Comparison of ENCODE assay signal across 8 mouse cellular contexts in the genomic region with DNA sequence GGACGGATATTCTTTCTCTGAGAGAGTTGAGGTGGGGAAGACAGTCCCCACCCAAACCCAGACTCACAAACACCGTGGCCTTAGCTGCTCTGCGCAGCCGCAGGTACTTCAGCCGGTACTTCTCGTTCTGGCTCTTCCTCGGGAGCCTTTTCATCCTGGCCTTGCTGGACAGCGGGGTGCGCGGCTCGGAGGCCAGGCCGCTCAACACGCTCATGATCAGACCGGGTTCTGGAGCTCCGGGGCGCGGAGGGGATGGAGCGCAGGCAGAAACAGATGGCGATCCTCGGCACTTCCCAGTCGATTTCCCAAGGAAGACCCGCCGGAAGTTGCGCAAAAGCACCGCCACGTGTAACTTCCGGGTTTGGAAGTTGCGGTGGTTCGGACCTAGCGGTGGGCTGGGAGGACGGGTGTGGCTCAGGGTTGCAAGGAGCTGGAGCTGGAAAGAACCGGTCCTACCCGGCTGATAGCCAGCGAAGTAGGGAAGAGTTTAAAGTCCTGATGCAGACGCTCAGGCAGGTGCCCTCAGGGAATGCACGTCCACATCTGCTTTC. TPM values are rescaled to one million over a fixed set of nuclear protein-coding genes. Genes with fewer than 3 reads are reported as not detected.
DNase-seq lines count a peak whose midpoint lies in the region; ATAC-seq and TF ChIP-seq lines count a peak whose summit lies in the region.

A gene (minus strand): TSS at position 382 of the 551 bp plus-strand sequence.

- DNase-seq in c-Kit-positive CD71-negative TER-119-negative erythroid progenitor cells, embryonic 14.5 days (ENCODE audit: low read depth): peak; percentile 59
- DNase-seq in forebrain, embryonic 10.5 days (ENCODE audit: extremely low spot score, low spot score): peak; percentile 89
- DNase-seq in kidney, postnatal 25 days: peak; percentile 89 to 94
- peak; percentile 72 to 80 (median 74) for DNase-seq in liver, embryonic 14.5 days (ENCODE audit: low read depth in 3 of 3, low spot score in 3 of 3)
- DNase-seq in neural tube, embryonic 11.5 days (ENCODE audit: low spot score): peak; percentile 88
- DNase-seq in stomach, postnatal 0 days (ENCODE audit: low spot score): peak; percentile 95

- H3K9me3 ChIP-seq in forebrain, embryonic 10.5 days: no peaks in the 10 kb centered on the region
- H3K9me3 ChIP-seq in heart, embryonic 15.5 days (replicated peaks): no peaks in the 10 kb centered on the region
- no peaks in the 10 kb centered on the region for H3K9me3 ChIP-seq in liver, embryonic 14.5 days (ENCODE audit: control insufficient read depth, low read length)
- H3K9me3 ChIP-seq in neural tube, embryonic 11.5 days (ENCODE audit: control insufficient read depth, low read length): no peaks in the 10 kb centered on the region
- H3K9me3 ChIP-seq in stomach, postnatal 0 days (ENCODE audit: control insufficient read depth, low read length): no peaks in the 10 kb centered on the region

- under 1% methylated on average over 36 of the region's 36 CpGs for WGBS in forebrain, embryonic 10.5 days
- WGBS in heart, embryonic 15.5 days: under 1% methylated on average over 36 of the region's 36 CpGs
- under 1% methylated on average over 36 of the region's 36 CpGs for WGBS in liver, embryonic 14.5 days (ENCODE audit: insufficient replicate concordance)
- WGBS in neural tube, embryonic 11.5 days: under 1% methylated on average over 36 of the region's 36 CpGs
- under 1% methylated on average over 36 of the region's 36 CpGs for WGBS in stomach, postnatal 0 days

- peaks cover 26% of the 10 kb centered on the region for H3K36me3 ChIP-seq in forebrain, embryonic 10.5 days (replicated peaks)
- H3K36me3 ChIP-seq in heart, embryonic 15.5 days: peaks cover 24% of the 10 kb centered on the region
- peaks cover 19% of the 10 kb centered on the region for H3K36me3 ChIP-seq in liver, embryonic 14.5 days (replicated peaks; ENCODE audit: control insufficient read depth, insufficient read depth, low read depth)
- peaks cover 3% of the 10 kb centered on the region; the same call in 1 of the 2 replicates for H3K36me3 ChIP-seq in neural tube, embryonic 11.5 days (ENCODE audit: control insufficient read depth, insufficient read depth, low read length)
- peaks cover 14% of the 10 kb centered on the region for H3K36me3 ChIP-seq in stomach, postnatal 0 days (ENCODE audit: control insufficient read depth, insufficient read depth, low read length)

- peak; percentile 63 for TF ChIP-seq EP300 in liver, embryonic 14.5 days (IDR thresholded peaks at IDR 0.05; ENCODE audit: low read depth)
- peak; percentile 48 for TF ChIP-seq EP300 in stomach, postnatal 0 days (optimal IDR thresholded peaks at IDR 0.05)

- H3K9ac ChIP-seq in heart, embryonic 15.5 days: peak within 1 kb of the TSS; percentile 81
- peak within 1 kb of the TSS; percentile 87 for H3K9ac ChIP-seq in liver, embryonic 14.5 days (replicated peaks)
- H3K9ac ChIP-seq in neural tube, embryonic 11.5 days (ENCODE audit: low read length): peak within 1 kb of the TSS; percentile 86
- H3K9ac ChIP-seq in stomach, postnatal 0 days (ENCODE audit: low read length): peak within 1 kb of the TSS; percentile 83

- TF ChIP-seq CTCF in liver, embryonic 14.5 days (IDR thresholded peaks at IDR 0.05; ENCODE audit: low read depth): no peak
- peak; percentile 22; the same call in 1 of the 2 replicates for TF ChIP-seq CTCF in stomach, postnatal 0 days (IDR thresholded peaks at IDR 0.05; ENCODE audit: low read depth)

- ATAC-seq in CD4-positive, CD25-positive, alpha-beta regulatory T cell, adult 4 months: peak; percentile 56
- peak; percentile 86 for ATAC-seq in heart, embryonic 15.5 days (replicated peaks; ENCODE audit: insufficient number of reproducible peaks, insufficient read depth, low FRiP score, low read depth)
- peak; percentile 89 for ATAC-seq in liver, embryonic 14.5 days (ENCODE audit: insufficient read depth)
- ATAC-seq in neural tube, embryonic 11.5 days (ENCODE audit: insufficient read depth, low FRiP score, low TSS enrichment): peak; percentile 90
- peak; percentile 99 for ATAC-seq in stomach, postnatal 0 days (ENCODE audit: low FRiP score, low TSS enrichment)

- peaks cover 19% of the 10 kb centered on the region for H3K4me1 ChIP-seq in forebrain, embryonic 10.5 days
- peaks cover 13% of the 10 kb centered on the region for H3K4me1 ChIP-seq in heart, embryonic 15.5 days (replicated peaks)
- peaks cover 3 to 11% of the 10 kb centered on the region in 2 experiments; a peak in 3 of 4 replicates for H3K4me1 ChIP-seq in liver, embryonic 14.5 days (replicated peaks; ENCODE audit: control insufficient read depth in 2 of 2, insufficient read depth in 2 of 2, low read length in 1 of 2)
- H3K4me1 ChIP-seq in neural tube, embryonic 11.5 days (ENCODE audit: control insufficient read depth, insufficient read depth, low read length): no peaks in the 10 kb centered on the region; the same call in 1 of the 2 replicates
- H3K4me1 ChIP-seq in stomach, postnatal 0 days (replicated peaks; ENCODE audit: control insufficient read depth, insufficient read depth): no peaks in the 10 kb centered on the region

- H3K4me3 ChIP-seq in forebrain, embryonic 10.5 days: peak within 1 kb of the TSS; percentile 77
- peak within 1 kb of the TSS; percentile 90 for H3K4me3 ChIP-seq in heart, embryonic 15.5 days
- peak within 1 kb of the TSS; percentile 81 to 86 for H3K4me3 ChIP-seq in liver, embryonic 14.5 days (ENCODE audit: insufficient read depth in 1 of 2, low read depth in 2 of 2, low read length in 2 of 2)
- peak within 1 kb of the TSS; percentile 67 for H3K4me3 ChIP-seq in neural tube, embryonic 11.5 days (ENCODE audit: low read depth, low read length)
- peak within 1 kb of the TSS; percentile 85 for H3K4me3 ChIP-seq in stomach, postnatal 0 days (ENCODE audit: low read depth, low read length)

- H3K27me3 ChIP-seq in forebrain, embryonic 10.5 days (ENCODE audit: poor library complexity, severe bottlenecking): no peaks in the 10 kb centered on the region
- no peaks in the 10 kb centered on the region for H3K27me3 ChIP-seq in heart, embryonic 15.5 days
- no peaks in the 10 kb centered on the region; the same call in 1 of the 2 replicates for H3K27me3 ChIP-seq in liver, embryonic 14.5 days (ENCODE audit: control insufficient read depth, insufficient read depth, low read length)
- H3K27me3 ChIP-seq in neural tube, embryonic 11.5 days (ENCODE audit: control insufficient read depth, insufficient read depth, low read length): no peaks in the 10 kb centered on the region
- no peaks in the 10 kb centered on the region for H3K27me3 ChIP-seq in stomach, postnatal 0 days (ENCODE audit: control insufficient read depth, insufficient read depth, low read length)

- H3K27ac ChIP-seq in forebrain, embryonic 10.5 days: peak within 1 kb of the TSS; percentile 92
- peak within 1 kb of the TSS; percentile 92 for H3K27ac ChIP-seq in heart, embryonic 15.5 days
- H3K27ac ChIP-seq in liver, embryonic 14.5 days: peak within 1 kb of the TSS; percentile 38
- peak within 1 kb of the TSS; percentile 34 for H3K27ac ChIP-seq in neural tube, embryonic 11.5 days (ENCODE audit: low read depth, low read length)
- peak within 1 kb of the TSS; percentile 94 for H3K27ac ChIP-seq in stomach, postnatal 0 days (replicated peaks)

- peak within 1 kb of the TSS; percentile 87 for H3K4me2 ChIP-seq in heart, embryonic 15.5 days
- peak within 1 kb of the TSS; percentile 83 for H3K4me2 ChIP-seq in liver, embryonic 14.5 days (ENCODE audit: low read depth)
- peak within 1 kb of the TSS; percentile 78 for H3K4me2 ChIP-seq in neural tube, embryonic 11.5 days (ENCODE audit: low read depth)
- peak within 1 kb of the TSS; percentile 65 for H3K4me2 ChIP-seq in stomach, postnatal 0 days (replicated peaks; ENCODE audit: low read depth)

RNA-seq across cellular contexts. Expression of the gene that starts here (rescaled TPM):
- polyA plus RNA-seq in CD4-positive, CD25-positive, alpha-beta regulatory T cell, adult 4 months (2017; shearing (Covaris generic)): 100 to 1,000 TPM; 201 to 217 TPM
- 125 and 129 TPM in 2 replicates for polyA plus RNA-seq in forebrain, embryonic 10.5 days (2016; fragmentation: Nextera tagmentation; extraction: Ambion mirVana)
- polyA plus RNA-seq in heart, embryonic 15.5 days (2015; fragmentation: Nextera tagmentation; extraction: Ambion mirVana): 94.8 and 102 TPM in 2 replicates
- polyA plus RNA-seq in liver, embryonic 14.5 days (2012; rRNA removed): 15.7 and 23.1 TPM in 2 replicates
- 47.0 and 54.5 TPM in 2 replicates for polyA plus RNA-seq in liver, embryonic 14.5 days (2014; fragmentation: Nextera tagmentation; extraction: Ambion mirVana)
- 135 and 142 TPM in 2 replicates for polyA plus RNA-seq in neural tube, embryonic 11.5 days (2014; fragmentation: Nextera tagmentation; extraction: Ambion mirVana)
- 171 and 180 TPM in 2 replicates for polyA plus RNA-seq in stomach, postnatal 0 days (2015; fragmentation: Nextera tagmentation; extraction: Ambion mirVana)

Comparison
In these comparisons a context has a peak if more than half of its experiments do, and no peak if none do; other contexts are left out.
1. Peak in every context shown above with its lines: DNase-seq, ATAC-seq, H3K4me3 ChIP-seq and H3K27ac ChIP-seq.
2. H3K27ac ChIP-seq: peak in every context shown above with its lines; median percentile 94 in stomach, postnatal 0 days; 92 in forebrain, embryonic 10.5 days; 92 in heart, embryonic 15.5 days; 38 in liver, embryonic 14.5 days; 34 in neural tube, embryonic 11.5 days.